Mouse (Mus musculus) midbrain, postnatal 0 days (tissue): ENCODE data around the gene Ghrhr. TPM values are rescaled to one million over a fixed set of nuclear protein-coding genes. Genes with fewer than 3 reads are reported as not detected.

Experiments
- ATAC-seq: fragments of 200-750 bp; cut with Nextera tagmentation; 2 replicates; pipeline ENCODE4 v1.8.0; 2017; ENCODE audit warnings: moderate number of reproducible peaks, mild to moderate bottlenecking, moderate TSS enrichment, moderate library complexity; ENCODE audit not compliant: low FRiP score
- DNase-seq: peaks from one replicate; pipeline ENCODE4 v3.0.0-alpha.2; 2015; ENCODE audit warnings: low spot score
- H3K27ac ChIP-seq: fragments of 300-500 bp; sonication (generic); 2 replicates; pipeline ENCODE4 v1.5.1; 2014; ENCODE audit warnings: low read depth, mild to moderate bottlenecking, low read length, mixed read lengths
- H3K27me3 ChIP-seq: fragments of 300-500 bp; sonication (generic); 2 replicates; pipeline ENCODE4 v1.6.1; 2014; ENCODE audit warnings: low read length, control low read depth, mixed read lengths; ENCODE audit not compliant: insufficient read depth
- H3K36me3 ChIP-seq: fragments of 300-500 bp; sonication (generic); 2 replicates; pipeline ENCODE4 v1.6.1; 2014; ENCODE audit warnings: low read length, control low read depth, mixed read lengths; ENCODE audit not compliant: insufficient read depth
- H3K4me1 ChIP-seq: fragments of 300-500 bp; sonication (generic); 2 replicates; pipeline ENCODE4 v1.6.1; 2014; ENCODE audit warnings: mild to moderate bottlenecking, control low read depth, antibody characterized with exemption, low read length, mixed read lengths; ENCODE audit not compliant: insufficient read depth
- H3K4me2 ChIP-seq: fragments of 300-500 bp; sonication (generic); 2 replicates; pipeline ENCODE4 v1.6.1; 2014; ENCODE audit warnings: low read depth, mild to moderate bottlenecking, low read length, mixed read lengths; ENCODE audit not compliant: poor library complexity, severe bottlenecking
- H3K4me3 ChIP-seq: fragments of 300-500 bp; sonication (generic); 2 replicates; pipeline ENCODE4 v1.5.1; 2014; ENCODE audit warnings: low read depth, mild to moderate bottlenecking, low read length, moderate library complexity
- H3K9ac ChIP-seq: fragments of 300-500 bp; sonication (generic); replicated peaks from 2 replicates; pipeline ENCODE4 v1.6.1; 2014; ENCODE audit warnings: mild to moderate bottlenecking, low read length, moderate library complexity, mixed read lengths; ENCODE audit not compliant: poor library complexity, severe bottlenecking
- H3K9me3 ChIP-seq: fragments of 300-500 bp; sonication (generic); 2 replicates; pipeline ENCODE4 v1.6.1; 2016; ENCODE audit warnings: low read length, control low read depth
- CTCF ChIP-seq: IDR thresholded peaks from 2 replicates; pipeline ENCODE4 v1.5.1; 2016; ENCODE audit warnings: antibody characterized with exemption, mild to moderate bottlenecking
- WGBS: fragments of 180-500 bp; shearing (Covaris S2); extraction: QIAGEN DNeasy Blood & Tissue Kit; methylation state at CpG from one replicate; pipeline ENCODE4 v1.1.7; 2014; 5-methylcytosine and 5-hydroxymethylcytosine counted together
- polyA plus RNA-seq: library from polyadenylated mRNA; unstranded; fragments of >200 nt; fragmentation: Nextera tagmentation; extraction: Ambion mirVana; gene quantifications from 2 replicates; pipeline ENCODE4 v1.2.1, GENCODE M21; 2015
- total RNA-seq: library from RNA; depleted of rRNA; stranded (reverse); fragments of >200 nt; gene quantifications from 2 replicates; pipeline ENCODE4 v1.2.3, GENCODE M21; 2014

Ghrhr gene
- total and polyA plus RNA-seq, 2 experiments from 2014 or later: not detected

GRCm38 (mm10) chr6:55332773-55333109, 43.4 kb upstream of the Ghrhr start:
- Histone ChIP-seq H3K36me3 (no peaks in the 10 kb centered on the region), H3K9ac (no peak overlapping the region), H3K4me2 (no peak overlapping the region), H3K27ac (no peak overlapping the region), H3K9me3 (no peaks in the 10 kb centered on the region), H3K27me3 (no peaks in the 10 kb centered on the region), H3K4me1 (peaks cover 6% of the 10 kb centered on the region), H3K4me3 (no peak overlapping the region)
- 59% methylated on average over 6 of the region's 6 CpGs for WGBS
- DNase-seq (peak; percentile 67), ATAC-seq (peak; percentile 2; the same call in 1 of the 2 replicates)
- TF ChIP-seq CTCF: no peak

- no peaks in the 10 kb centered on the region for H3K27me3 ChIP-seq
- no peaks in the 10 kb centered on the region for H3K36me3 ChIP-seq
- no peak within 1 kb of the TSS for H3K9ac ChIP-seq
- 20% methylated on average over 12 of the region's 12 CpGs for WGBS
- no peak within 1 kb of the TSS for H3K4me3 ChIP-seq
- DNase-seq (peak; percentile 69), ATAC-seq (no peak)
- peaks cover 6% of the 10 kb centered on the region for H3K4me1 ChIP-seq
- no peak within 1 kb of the TSS for H3K4me2 ChIP-seq
- H3K9me3 ChIP-seq: no peaks in the 10 kb centered on the region
- H3K27ac ChIP-seq: no peak within 1 kb of the TSS
- no peak for TF ChIP-seq CTCF
Observed at GRCm38 (mm10) chr6:55335989-55336514, 40.0 kb upstream of the Ghrhr start, which contains the start of gene Aqp1. Gene Aqp1 (plus strand): TSS chr6:55336432.

- WGBS: 84% methylated on average over 5 of the region's 5 CpGs
- DNase-seq (no peak), ATAC-seq (no peak)
- no peak overlapping the region for H3K4me2 ChIP-seq
- H3K9me3 ChIP-seq: no peaks in the 10 kb centered on the region
- peaks cover 4% of the 10 kb centered on the region; the same call in 1 of the 2 replicates for H3K4me1 ChIP-seq
- no peak overlapping the region for H3K9ac ChIP-seq
- H3K27me3 ChIP-seq: no peaks in the 10 kb centered on the region
- H3K4me3 ChIP-seq: no peak overlapping the region
- H3K36me3 ChIP-seq: no peaks in the 10 kb centered on the region
- no peak for TF ChIP-seq CTCF
- H3K27ac ChIP-seq: no peak overlapping the region
Observed at GRCm38 (mm10) chr6:55337242-55337641, 38.9 kb upstream of the Ghrhr start.

- Histone ChIP-seq H3K27ac (no peak overlapping the region), H3K9ac (no peak overlapping the region), H3K4me1 (peaks cover 4% of the 10 kb centered on the region; the same call in 1 of the 2 replicates), H3K4me3 (no peak overlapping the region), H3K27me3 (no peaks in the 10 kb centered on the region), H3K9me3 (no peaks in the 10 kb centered on the region), H3K4me2 (no peak overlapping the region), H3K36me3 (no peaks in the 10 kb centered on the region)
- ATAC-seq (no peak), DNase-seq (no peak)
- no peak for TF ChIP-seq CTCF
- WGBS: 62% methylated on average over 6 of the region's 6 CpGs
Observed at GRCm38 (mm10) chr6:55338077-55338476, 38.0 kb upstream of the Ghrhr start.

GRCm38 (mm10) chr6:55338934-55339825, 36.9 kb upstream of the Ghrhr start:
- Histone ChIP-seq H3K9me3 (no peaks in the 10 kb centered on the region), H3K27me3 (no peaks in the 10 kb centered on the region), H3K36me3 (no peaks in the 10 kb centered on the region), H3K4me2 (no peak overlapping the region), H3K4me3 (no peak overlapping the region), H3K27ac (no peak overlapping the region), H3K4me1 (peaks cover 4% of the 10 kb centered on the region; the same call in 1 of the 2 replicates), H3K9ac (no peak overlapping the region)
- ATAC-seq (no peak), DNase-seq (no peak)
- TF ChIP-seq CTCF: no peak
- 84% methylated on average over 9 of the region's 9 CpGs for WGBS

- H3K9me3 ChIP-seq: no peaks in the 10 kb centered on the region
- TF ChIP-seq CTCF: no peak
- no peak overlapping the region for H3K4me3 ChIP-seq
- WGBS: 26% methylated on average over 5 of the region's 5 CpGs
- H3K4me1 ChIP-seq: no peaks in the 10 kb centered on the region
- H3K36me3 ChIP-seq: no peaks in the 10 kb centered on the region
- H3K27me3 ChIP-seq: no peaks in the 10 kb centered on the region
- no peak overlapping the region; the same call in 1 of the 2 replicates for H3K27ac ChIP-seq
- 0 out of 2 replicates have a peak, but pooled peaks have one; percentile 32 for ATAC-seq
- DNase-seq: peak; percentile 15
- no peak overlapping the region for H3K9ac ChIP-seq
- no peak overlapping the region for H3K4me2 ChIP-seq
Observed at GRCm38 (mm10) chr6:55341688-55342087, 34.4 kb upstream of the Ghrhr start.
